Mouse (Mus musculus) lung, postnatal 0 days (tissue): ENCODE data around the gene Olfr666. TPM values are rescaled to one million over a fixed set of nuclear protein-coding genes. Genes with fewer than 3 reads are reported as not detected.
"Not testable (repeated sequence)": the region's sequence is repeated elsewhere in the genome, so short reads cannot be mapped to it uniquely, and the experiment has no call there.

ENCODE experiments used
- ATAC-seq: fragments of 200-750 bp; cut with Nextera tagmentation; 2 replicates; pipeline ENCODE4 v1.8.0; 2017; ENCODE audit warnings: moderate library complexity
- DNase-seq: peaks from one replicate; pipeline ENCODE4 v3.0.0-alpha.2; 2016; ENCODE audit warnings: low spot score
- H3K27ac ChIP-seq: fragments of 300-500 bp; sonication (generic); 2 replicates; pipeline ENCODE4 v1.5.1; 2014; ENCODE audit warnings: antibody characterized with exemption, mild to moderate bottlenecking, low read length, mixed read lengths
- H3K27me3 ChIP-seq: fragments of 300-500 bp; sonication (generic); replicated peaks from 2 replicates; pipeline ENCODE4 v1.6.1; 2014; ENCODE audit warnings: low read length, mixed read lengths; ENCODE audit not compliant: insufficient read depth
- H3K36me3 ChIP-seq: fragments of 300-500 bp; sonication (generic); 2 replicates; pipeline ENCODE4 v1.6.1; 2014; ENCODE audit warnings: low read length, mixed read lengths; ENCODE audit not compliant: insufficient read depth
- H3K4me1 ChIP-seq: fragments of 300-500 bp; sonication (generic); 2 replicates; pipeline ENCODE4 v1.6.1; 2014; ENCODE audit warnings: antibody characterized with exemption, low read depth, low read length, mixed read lengths; ENCODE audit not compliant: insufficient read depth
- H3K4me2 ChIP-seq: fragments of 300-500 bp; sonication (generic); replicated peaks from 2 replicates; pipeline ENCODE4 v1.6.1; 2014; ENCODE audit warnings: low read depth, mild to moderate bottlenecking, low read length, moderate library complexity, mixed read lengths
- H3K4me3 ChIP-seq: fragments of 300-500 bp; sonication (generic); 2 replicates; pipeline ENCODE4 v1.5.1; 2014; ENCODE audit warnings: low read depth, low read length
- H3K9ac ChIP-seq: fragments of 300-500 bp; sonication (generic); replicated peaks from 2 replicates; pipeline ENCODE4 v1.6.1; 2014; ENCODE audit warnings: low read depth, mild to moderate bottlenecking
- H3K9me3 ChIP-seq: fragments of 300-500 bp; sonication (generic); 2 replicates; pipeline ENCODE4 v1.6.1; 2016; ENCODE audit warnings: low read length, mixed read lengths
- CTCF ChIP-seq: IDR thresholded peaks from 2 replicates; pipeline ENCODE4 v1.5.1; 2016; ENCODE audit warnings: antibody characterized with exemption, mild to moderate bottlenecking
- EP300 ChIP-seq: IDR thresholded peaks from 2 replicates; pipeline ENCODE4 v1.6.1; 2016; ENCODE audit warnings: antibody characterized with exemption, mild to moderate bottlenecking, control low read depth
- WGBS: fragments of 180-500 bp; shearing (Covaris S2); extraction: QIAGEN DNeasy Blood & Tissue Kit; methylation state at CpG from one replicate; pipeline ENCODE4 v1.1.7; 2014; 5-methylcytosine and 5-hydroxymethylcytosine counted together
- polyA plus RNA-seq: library from polyadenylated mRNA; unstranded; fragments of >200 nt; fragmentation: Nextera tagmentation; extraction: Ambion mirVana; gene quantifications from 2 replicates; pipeline ENCODE4 v1.2.1, GENCODE M21; 2015

Gene Olfr666
- polyA plus RNA-seq, 1 experiment from 2014 or later, result not detected

DNA sequence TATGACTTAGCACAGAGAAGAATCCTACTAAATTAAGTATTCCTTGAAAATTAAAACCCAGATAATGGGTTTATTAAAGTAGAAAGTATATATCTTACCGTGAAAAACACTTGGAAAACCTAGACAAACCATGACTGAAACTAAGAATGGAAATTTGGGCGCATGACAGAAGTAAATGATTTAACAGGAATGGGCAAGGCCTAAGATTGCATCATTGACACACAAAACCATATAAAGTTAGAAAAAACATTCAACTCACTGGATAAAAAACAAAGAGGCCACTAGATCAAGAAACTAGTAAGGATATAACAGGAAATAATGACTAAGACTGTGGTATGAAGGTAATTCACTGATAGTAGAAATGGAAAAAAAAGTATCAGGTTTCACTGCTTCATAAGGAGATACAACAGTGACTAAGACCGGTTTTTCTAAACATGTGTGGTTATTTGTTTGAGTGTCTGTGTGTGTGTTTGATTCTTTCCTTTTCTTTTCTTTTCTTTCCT, 40.5 kb downstream of the Olfr666 start:
- DNase-seq (no peak), ATAC-seq (no peak)
- H3K9ac ChIP-seq, result no peak overlapping the region
- no peaks in the 10 kb centered on the region for H3K4me1 ChIP-seq
- 72% methylated on average over 3 of the region's 3 CpGs for WGBS
- no peak overlapping the region for H3K4me3 ChIP-seq
- TF ChIP-seq CTCF, result no peak
- TF ChIP-seq EP300, result no peak
- H3K4me2 ChIP-seq, result no peak overlapping the region
- no peak overlapping the region for H3K27ac ChIP-seq
- H3K9me3 ChIP-seq, result no peaks in the 10 kb centered on the region
- H3K36me3 ChIP-seq, result no peaks in the 10 kb centered on the region
- no peaks in the 10 kb centered on the region for H3K27me3 ChIP-seq

DNA sequence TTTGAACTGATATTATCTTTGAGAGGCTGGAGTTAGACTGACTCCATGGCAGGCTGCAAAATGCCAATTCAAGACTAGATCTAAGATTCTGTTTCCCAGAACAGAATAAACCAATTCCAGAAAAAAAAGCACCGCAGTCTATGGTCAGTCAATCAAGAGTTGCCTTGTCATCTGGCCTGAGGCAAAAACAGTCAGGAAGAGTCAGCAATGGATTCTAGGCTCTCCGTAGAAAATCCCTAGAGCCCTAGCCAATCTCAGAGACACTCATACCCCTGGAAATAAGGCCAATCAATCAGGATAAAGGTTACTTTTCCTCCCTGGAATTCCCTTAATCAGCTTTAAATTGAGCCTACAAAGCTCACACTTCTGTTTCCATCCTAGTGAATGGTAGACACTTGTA, 44.2 kb downstream of the Olfr666 start:
- not testable (repeated sequence) for ATAC-seq

DNA sequence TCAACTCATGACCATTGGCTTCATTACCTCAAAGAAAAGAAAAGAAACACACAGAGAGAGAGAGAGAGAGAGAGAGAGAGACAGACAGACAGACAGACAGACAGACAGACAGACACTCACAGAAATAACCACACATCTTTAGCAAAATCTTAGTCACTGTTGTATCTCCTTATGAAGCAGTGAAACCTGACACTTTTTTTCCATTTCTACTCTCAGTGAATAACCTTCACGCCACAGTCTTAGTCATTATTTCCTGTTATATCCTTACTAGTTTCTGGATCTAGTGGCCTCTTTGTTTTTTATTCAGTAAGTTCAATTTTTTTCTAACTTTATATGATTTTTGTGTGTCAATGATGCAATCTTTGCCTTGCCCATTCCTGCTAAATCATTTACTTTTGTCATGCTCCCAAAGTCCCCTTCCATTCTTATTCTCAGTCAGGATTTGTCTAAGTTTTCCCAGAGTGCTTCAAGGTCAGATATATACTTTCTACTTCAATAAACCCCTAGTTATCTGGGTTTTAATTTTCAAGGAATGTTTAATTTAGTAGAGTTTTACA, 51.9 kb downstream of the Olfr666 start:
- Histone ChIP-seq H3K27ac (no peak overlapping the region), H3K9ac (no peak overlapping the region), H3K4me1 (no peaks in the 10 kb centered on the region), H3K4me3 (no peak overlapping the region), H3K27me3 (no peaks in the 10 kb centered on the region), H3K9me3 (no peaks in the 10 kb centered on the region), H3K36me3 (no peaks in the 10 kb centered on the region), H3K4me2 (no peak overlapping the region)
- DNase-seq (no peak), ATAC-seq (no peak)
- 61% methylated on average over 1 of the region's 1 CpGs for WGBS
- TF ChIP-seq CTCF, result no peak
- no peak for TF ChIP-seq EP300

More for the DNA sequence above, 44.2 kb downstream of the Olfr666 start:
- not testable (repeated sequence) for H3K27me3 ChIP-seq, H3K9ac ChIP-seq, H3K4me1 ChIP-seq, H3K4me3 ChIP-seq, H3K9me3 ChIP-seq, H3K27ac ChIP-seq, DNase-seq, H3K4me2 ChIP-seq, H3K36me3 ChIP-seq
- WGBS, result 89% methylated on average over 2 of the region's 2 CpGs

DNA sequence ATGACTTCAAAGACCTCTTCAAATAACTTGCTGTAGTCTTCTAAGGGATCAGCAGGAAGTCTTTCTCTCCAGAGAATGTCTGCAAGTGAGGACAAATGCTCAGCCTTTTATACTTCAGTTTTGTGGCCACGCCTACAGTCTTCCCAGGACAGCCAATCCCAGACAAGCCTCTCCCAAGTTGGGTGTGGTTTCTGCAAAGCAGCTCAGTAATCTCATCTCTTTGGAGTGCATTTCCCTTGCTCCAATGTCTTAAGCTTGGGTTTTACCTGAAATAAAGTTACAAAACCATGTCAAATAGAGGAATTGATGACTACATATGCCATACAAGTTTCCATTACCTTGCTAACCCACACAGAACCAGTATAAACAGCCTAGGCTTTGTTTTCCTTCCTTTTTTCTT, 53.2 kb downstream of the Olfr666 start, which contains the start of gene Usp17lb:
Usp17lb (minus strand) TSS at position 101 of the 400 bp plus-strand sequence.
- H3K9ac ChIP-seq, result no peak within 1 kb of the TSS
- H3K9me3 ChIP-seq, result no peaks in the 10 kb centered on the region
- H3K4me1 ChIP-seq, result no peaks in the 10 kb centered on the region
- no peak within 1 kb of the TSS for H3K4me2 ChIP-seq
- no peaks in the 10 kb centered on the region for H3K36me3 ChIP-seq
- TF ChIP-seq EP300, result no peak
- no peak for TF ChIP-seq CTCF
- no peaks in the 10 kb centered on the region for H3K27me3 ChIP-seq
- H3K27ac ChIP-seq, result no peak within 1 kb of the TSS
- ATAC-seq (no peak), DNase-seq (no peak)
- no peak within 1 kb of the TSS for H3K4me3 ChIP-seq
- 52% methylated on average over 1 of the region's 1 CpGs for WGBS

Other genes with a start within 250 kb of the Olfr666 start
- not detected in 2 replicates for gene Olfr658, start 248.6 kb downstream of the Olfr666 start, polyA plus RNA-seq
- gene Olfr659, start 229.2 kb downstream of the Olfr666 start, polyA plus RNA-seq, result not detected in 2 replicates
- not detected in 2 replicates for gene Olfr661, start 209.5 kb downstream of the Olfr666 start, polyA plus RNA-seq
- gene Usp17le, start 118.5 kb downstream of the Olfr666 start, polyA plus RNA-seq, result not detected in 2 replicates
- not detected in 2 replicates for gene Usp17lb, start 53.3 kb downstream of the Olfr666 start, polyA plus RNA-seq
- gene Usp17la, start 38.9 kb downstream of the Olfr666 start, polyA plus RNA-seq, result not detected in 2 replicates
- gene Olfr665, start 17.9 kb downstream of the Olfr666 start, polyA plus RNA-seq, result not detected in 2 replicates
- gene Olfr667, start 25.5 kb upstream of the Olfr666 start, polyA plus RNA-seq, result not detected in 2 replicates
- not detected in 2 replicates for gene Olfr668, start 32.1 kb upstream of the Olfr666 start, polyA plus RNA-seq
- gene Olfr669, start 38.3 kb upstream of the Olfr666 start, polyA plus RNA-seq, result not detected in 2 replicates
- not detected in 2 replicates for gene Olfr670, start 66.7 kb upstream of the Olfr666 start, polyA plus RNA-seq
- not detected in 2 replicates for gene Olfr671, start 83.2 kb upstream of the Olfr666 start, polyA plus RNA-seq
- gene Olfr672, start 106.1 kb upstream of the Olfr666 start, polyA plus RNA-seq, result not detected in 2 replicates
- gene Olfr675, start 132.5 kb upstream of the Olfr666 start, polyA plus RNA-seq, result not detected in 2 replicates
- not detected in 2 replicates for gene Olfr676, start 136.7 kb upstream of the Olfr666 start, polyA plus RNA-seq
- gene Olfr677, start 155.4 kb upstream of the Olfr666 start, polyA plus RNA-seq, result not detected in 2 replicates
- not detected in 2 replicates for gene Olfr678, start 168.5 kb upstream of the Olfr666 start, polyA plus RNA-seq
- not detected in 2 replicates for gene Olfr679, start 185.3 kb upstream of the Olfr666 start, polyA plus RNA-seq
- not detected in 2 replicates for gene Olfr680-ps1, start 196.9 kb upstream of the Olfr666 start, polyA plus RNA-seq
- gene Olfr681, start 220.9 kb upstream of the Olfr666 start, polyA plus RNA-seq, result not detected in 2 replicates